Mouse (Mus musculus) heart, postnatal 36 days (tissue): Measurements from ENCODE around the gene Tlr7. TPM values are rescaled to one million over a fixed set of nuclear protein-coding genes. Genes with fewer than 3 reads are reported as not detected.
"Not testable (repeated sequence)": the region's sequence is repeated elsewhere in the genome, so short reads cannot be mapped to it uniquely, and the experiment has no call there.

Experiments
- DNase-seq, 2 experiments: peaks; one replicate each; pipeline ENCODE4 v3.0.0; 2021 to 2022
- intact Hi-C: fragments of 180-260 bp; cut with DNase I; formaldehyde crosslinking; loops from one replicate; pipeline ENCODE4 v1.15.1; 2025
- total RNA-seq, 2 experiments: library from RNA; stranded (reverse); gene quantifications; 2 replicates each; pipeline ENCODE4 v1.2.3; 2021

Gene Tlr7
- total RNA-seq, 2 experiments from 2014 or later = 2.6 to 5.7 TPM

GRCm38 (mm10) chrX:167315093-167315726 lies 15.1 kb downstream of the Tlr7 start:
- DNase-seq = no peak
- intact Hi-C loops = no loop called here

DNA sequence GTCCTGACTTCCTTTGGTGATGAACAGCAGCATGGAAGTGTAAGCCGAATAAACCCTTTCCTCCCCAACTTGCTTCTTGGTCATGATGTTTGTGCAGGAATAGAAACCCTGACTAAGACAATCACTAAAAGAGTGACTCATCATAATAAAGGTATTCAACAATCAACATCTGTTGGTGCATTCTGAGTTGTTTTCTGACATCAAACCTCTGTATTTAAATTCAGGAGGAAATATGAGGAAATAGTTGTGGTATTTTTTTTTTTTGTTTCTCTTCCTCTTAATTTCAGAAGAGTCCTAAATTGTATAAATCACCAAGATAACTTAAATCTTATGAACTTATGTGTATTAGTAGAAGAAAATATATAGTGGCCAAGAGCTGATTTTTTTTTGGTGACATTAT lies 28.3 kb downstream of the Tlr7 start:
- intact Hi-C loops, DNase-seq: not testable (repeated sequence)

DNA sequence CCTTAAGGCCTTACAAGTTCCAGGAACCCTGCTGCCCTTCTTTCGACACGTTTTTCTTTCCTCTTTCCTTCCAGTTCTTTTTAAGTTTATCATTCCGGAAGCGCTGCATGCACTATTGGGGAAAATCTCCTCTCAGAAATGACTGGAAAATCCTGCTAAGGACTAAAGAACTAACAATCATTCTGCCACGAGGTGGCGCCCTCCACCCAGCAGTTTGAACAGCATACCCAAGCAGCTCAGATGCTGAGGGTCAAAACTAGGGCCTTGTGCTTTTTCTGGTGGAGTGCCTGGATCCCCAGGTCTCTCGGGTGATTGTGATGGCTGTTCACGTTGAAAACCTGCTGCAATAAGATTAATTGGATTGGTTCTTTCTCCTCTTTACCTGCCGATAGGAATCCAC lies 53.4 kb downstream of the Tlr7 start:
- intact Hi-C loops = loop anchor here (10.0 kb wide), 1 partner anchor 218 kb away; no protein-coding TSS in a partner anchor

DNA sequence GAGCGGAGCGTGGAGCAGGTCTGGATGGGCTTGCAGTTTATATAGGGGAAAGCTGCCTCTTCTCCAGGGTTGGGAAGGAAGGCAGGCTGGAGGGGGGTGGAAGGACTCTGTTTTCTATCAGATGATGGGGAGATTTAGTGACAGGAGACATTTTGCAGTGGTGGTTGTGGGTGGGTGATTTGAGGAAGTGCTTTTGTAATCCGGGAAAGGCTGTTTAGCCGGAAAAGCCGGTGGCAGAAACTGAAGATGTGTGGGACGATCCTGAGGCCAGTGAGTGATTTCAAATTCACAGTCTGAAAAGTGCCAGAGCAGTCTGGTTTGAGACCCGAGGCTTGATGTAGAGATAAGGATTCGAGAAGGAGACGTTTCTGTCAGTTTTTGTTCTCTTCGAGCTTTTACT lies 53.8 kb downstream of the Tlr7 start:
- intact Hi-C loops = loop anchor here (10.0 kb wide), 1 partner anchor 218 kb away; no protein-coding TSS in a partner anchor
- DNase-seq = peak in 1 of 2 experiments; percentile 7

More for the DNA sequence above, 53.4 kb downstream of the Tlr7 start:
- peak; percentile 60 to 70 for DNase-seq

- DNase-seq = no peak
- intact Hi-C loops = no loop called here
Measured at GRCm38 (mm10) chrX:167264086-167264485, 66.3 kb downstream of the Tlr7 start, which contains the start of gene Tlr8. Gene Tlr8, minus strand, starts transcription at chrX:167264329.

- intact Hi-C loops = no loop called here
- DNase-seq = no peak
Measured at GRCm38 (mm10) chrX:167263530-167263929, 66.8 kb downstream of the Tlr7 start.

Other genes with a start within 250 kb of the Tlr7 start
- 100 to 1,000 TPM; 474 to 506 TPM for gene Tmsb4x, start 121.2 kb downstream of the Tlr7 start, total RNA-seq
- 1 to 10 TPM; 1.4 to 3.0 TPM for gene Tlr8, start 66.2 kb downstream of the Tlr7 start, total RNA-seq
- 10 to 100 TPM; 10.1 to 11.5 TPM for gene Prps2, start 52.2 kb upstream of the Tlr7 start, total RNA-seq